Mouse (Mus musculus) thymus, postnatal 14 days (tissue): ENCODE data around the gene Cd164l2.
A peak's percentile ranks its signal among the peaks of the same experiment; 100 is the strongest.

ENCODE experiments used
- DNase-seq: peaks from one replicate; pipeline ENCODE4 v3.0.0; 2021

Cd164l2 gene

GRCm38 (mm10) chr4:133226073-133226472, 14.1 kb downstream of the Cd164l2 start:
- DNase-seq, result no peak

GRCm38 (mm10) chr4:133227636-133228035, 15.7 kb downstream of the Cd164l2 start:
- DNase-seq, result no peak

GRCm38 (mm10) chr4:133229582-133229981, 17.7 kb downstream of the Cd164l2 start:
- DNase-seq, result no peak

- peak; percentile 76 for DNase-seq
Measured at GRCm38 (mm10) chr4:133233285-133233976, 21.5 kb downstream of the Cd164l2 start.

- DNase-seq, result no peak
Measured at GRCm38 (mm10) chr4:133234771-133235170, 22.8 kb downstream of the Cd164l2 start.

- DNase-seq, result no peak
Measured at GRCm38 (mm10) chr4:133235415-133235814, 23.5 kb downstream of the Cd164l2 start.

- DNase-seq, result peak; percentile 73
Measured at GRCm38 (mm10) chr4:133237911-133238310, 26.0 kb downstream of the Cd164l2 start.

GRCm38 (mm10) chr4:133240490-133240921, 28.6 kb downstream of the Cd164l2 start, which contains the start of gene Map3k6:
Gene Map3k6, plus strand, starts transcription at chr4:133240818.
- no peak for DNase-seq

GRCm38 (mm10) chr4:133240934-133241908, 29.3 kb downstream of the Cd164l2 start:
- DNase-seq, result peak; percentile 93

GRCm38 (mm10) chr4:133241910-133242309, 30.0 kb downstream of the Cd164l2 start:
- DNase-seq, result no peak

- no peak for DNase-seq
Measured at GRCm38 (mm10) chr4:133242710-133243109, 30.8 kb downstream of the Cd164l2 start.

GRCm38 (mm10) chr4:133243538-133243937, 31.6 kb downstream of the Cd164l2 start:
- DNase-seq, result no peak

GRCm38 (mm10) chr4:133244289-133244688, 32.4 kb downstream of the Cd164l2 start:
- DNase-seq, result no peak

- no peak for DNase-seq
Measured at GRCm38 (mm10) chr4:133247072-133247471, 35.1 kb downstream of the Cd164l2 start.

GRCm38 (mm10) chr4:133247806-133248449, 36.0 kb downstream of the Cd164l2 start:
- no peak for DNase-seq

GRCm38 (mm10) chr4:133250609-133251008, 38.7 kb downstream of the Cd164l2 start:
- DNase-seq, result peak; percentile 92

- DNase-seq, result no peak
Measured at GRCm38 (mm10) chr4:133251214-133251613, 39.3 kb downstream of the Cd164l2 start.

GRCm38 (mm10) chr4:133252089-133252488, 40.2 kb downstream of the Cd164l2 start:
- no peak for DNase-seq

- no peak for DNase-seq
Measured at GRCm38 (mm10) chr4:133253412-133253811, 41.5 kb downstream of the Cd164l2 start.

- DNase-seq, result no peak
Measured at GRCm38 (mm10) chr4:133255392-133255791, 43.5 kb downstream of the Cd164l2 start.

- no peak for DNase-seq
Measured at GRCm38 (mm10) chr4:133256820-133257219, 44.9 kb downstream of the Cd164l2 start.

GRCm38 (mm10) chr4:133257230-133257629, 45.3 kb downstream of the Cd164l2 start:
- DNase-seq, result no peak

- DNase-seq, result no peak
Measured at GRCm38 (mm10) chr4:133257798-133258408, 46.0 kb downstream of the Cd164l2 start.
